Mouse (Mus musculus) MEL (cell line): ENCODE data around the gene Plxna4.

Source experiments
- CTCF ChIP-seq, 3 experiments: IDR thresholded peaks in 2 of 3; conservative IDR thresholded peaks in 1 of 3; 2 replicates each; pipeline ENCODE4 v1.5.1; 2011 to 2012; ENCODE audit warnings: low read length in 3 of 3, low read depth in 2 of 3, mild to moderate bottlenecking in 2 of 3, improper control_type of control experiment in 1 of 3, inconsistent platforms in 1 of 3, mixed read lengths in 1 of 3, moderate library complexity in 1 of 3; ENCODE audit not compliant: control insufficient read depth in 1 of 3, insufficient read depth in 1 of 3, poor library complexity in 1 of 3, severe bottlenecking in 1 of 3
- MEF2A ChIP-seq: IDR thresholded peaks from 2 replicates; pipeline ENCODE4 v1.6.1; 2014; ENCODE audit warnings: low read depth, mild to moderate bottlenecking, inconsistent platforms, low read length, improper control_type of control experiment; ENCODE audit not compliant: poor library complexity, insufficient replicate concordance, severe bottlenecking; ENCODE audit errors: extremely low read depth
- MYB ChIP-seq: IDR thresholded peaks from 2 replicates; pipeline ENCODE4 v1.6.1; 2011; ENCODE audit warnings: mild to moderate bottlenecking, low read depth, low read length, improper control_type of control experiment
- POLR2A ChIP-seq, 2 experiments: IDR thresholded peaks; 2 replicates each; pipeline ENCODE4 v1.6.1; 2011 to 2012; ENCODE audit warnings: low read length in 2 of 2, mild to moderate bottlenecking in 2 of 2, control low read depth in 1 of 2, improper control_type of control experiment in 1 of 2, low read depth in 1 of 2, moderate library complexity in 1 of 2; ENCODE audit not compliant: control insufficient read depth in 1 of 2, insufficient read depth in 1 of 2, poor library complexity in 1 of 2

DNA sequence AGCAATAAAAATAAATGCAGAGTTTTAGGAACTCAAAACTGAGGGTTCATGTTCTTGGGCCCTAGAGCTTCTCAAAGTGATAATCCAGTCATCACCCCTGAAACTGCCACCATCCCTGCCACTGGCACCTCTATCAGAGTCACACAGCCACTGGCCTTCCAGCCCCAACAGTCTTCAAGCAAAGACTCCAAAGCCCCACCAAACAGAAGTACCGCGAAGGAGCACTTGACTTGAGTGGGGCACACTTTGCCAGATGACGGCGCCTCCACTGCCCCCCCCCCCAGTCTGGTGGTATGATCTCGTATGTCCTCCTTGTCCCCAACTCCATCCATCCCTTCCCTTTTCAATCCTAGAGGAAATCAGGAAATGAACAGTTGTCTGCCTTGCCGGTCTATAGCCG is 60.5 kb downstream of the Plxna4 start:
- TF ChIP-seq MEF2A (no peak), MYB (no peak), POLR2A (IDR thresholded peaks at IDR 0.05; ENCODE audit: control insufficient read depth in 1 of 2, insufficient read depth in 1 of 2, low read depth in 1 of 2, low read length in 2 of 2, poor library complexity in 1 of 2) (no peak), CTCF (IDR thresholded peaks at IDR 0.05 in 2 of 3, conservative IDR thresholded peaks at IDR 0.05 in 1 of 3; ENCODE audit: control insufficient read depth in 1 of 3, insufficient read depth in 1 of 3, low read depth in 2 of 3, low read length in 3 of 3, poor library complexity in 1 of 3, severe bottlenecking in 1 of 3) (no peak)
